Mouse (Mus musculus): ENCODE measurements around the gene 4930467E23Rik. TPM values are rescaled to one million over a fixed set of nuclear protein-coding genes. Genes with fewer than 3 reads are reported as not detected.
"Not testable (repeated sequence)": the region's sequence is repeated elsewhere in the genome, so short reads cannot be mapped to it uniquely, and the experiment has no call there.

The 4930467E23Rik gene
- polyA plus RNA-seq, 1 experiment from 2014 or later: not detected

DNA sequence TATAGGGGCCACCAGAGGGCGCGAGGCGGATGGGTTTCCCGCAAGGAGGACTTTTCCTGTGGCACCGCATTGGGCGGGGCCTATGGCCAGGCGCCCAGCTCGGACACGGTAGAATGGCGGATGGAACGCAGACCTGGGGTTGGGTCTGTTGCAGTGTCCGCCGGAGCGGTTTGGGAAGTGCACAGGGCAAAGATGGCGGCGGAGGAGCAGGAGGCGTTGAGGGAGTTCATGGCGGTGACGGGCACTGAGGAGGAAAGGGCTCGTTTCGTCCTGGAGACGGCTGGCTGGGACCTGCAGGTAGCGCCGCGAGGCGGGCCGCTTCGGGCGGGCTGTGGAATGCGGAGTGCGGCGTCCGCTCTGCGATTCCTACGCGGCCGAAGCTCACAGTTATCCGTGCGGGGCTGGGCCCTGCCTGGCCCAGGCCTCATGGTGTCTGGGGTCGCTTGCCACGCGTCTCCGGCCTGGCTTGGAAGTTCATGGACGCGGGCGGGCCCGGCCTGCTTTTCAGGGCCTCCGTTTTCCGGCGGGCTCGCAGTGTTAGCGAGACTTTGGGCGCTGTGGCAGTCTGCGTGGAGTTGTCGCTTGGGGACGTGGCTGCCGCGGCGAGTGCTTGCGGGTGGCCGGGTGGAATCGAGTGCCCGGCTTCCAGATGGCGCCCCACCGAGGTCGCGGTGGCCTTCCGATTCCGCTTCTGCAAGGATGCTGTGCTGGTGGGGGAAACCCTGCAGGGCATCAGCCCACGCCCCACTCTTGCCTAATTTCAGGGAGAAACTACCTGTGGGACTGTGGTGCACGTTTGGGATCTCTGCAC, 55.4 kb downstream of the 4930467E23Rik start:
- H3K4me2 ChIP-seq: peak overlapping the region; percentile 69
- H3K27ac ChIP-seq (ENCODE audit: poor library complexity, severe bottlenecking): peak overlapping the region; percentile 69
- H3K27me3 ChIP-seq (replicated peaks); H3K9me3 ChIP-seq (replicated peaks); H3K4me1 ChIP-seq (replicated peaks); H3K36me3 ChIP-seq: not testable (repeated sequence)
- peak overlapping the region; percentile 86 for H3K9ac ChIP-seq
- 8% methylated on average over 71 of the region's 71 CpGs for WGBS
- ATAC-seq (ENCODE audit: insufficient number of reproducible peaks, low FRiP score): peak; percentile 100
- H3K4me3 ChIP-seq: peak overlapping the region; percentile 63

GRCm38 (mm10) chr8:19792696-19793095, 63.3 kb downstream of the 4930467E23Rik start:
- not testable (repeated sequence) for H3K9me3 ChIP-seq (replicated peaks); H3K9ac ChIP-seq; H3K36me3 ChIP-seq; ATAC-seq (ENCODE audit: insufficient number of reproducible peaks, low FRiP score); H3K4me3 ChIP-seq; H3K4me2 ChIP-seq; H3K27ac ChIP-seq (ENCODE audit: poor library complexity, severe bottlenecking); H3K4me1 ChIP-seq (replicated peaks); H3K27me3 ChIP-seq (replicated peaks)
- 76% methylated on average over 7 of the region's 7 CpGs for WGBS

Other genes starting within 250 kb of the 4930467E23Rik start
- not detected in 2 replicates for gene Defb7, start 234.5 kb upstream of the 4930467E23Rik start, polyA plus RNA-seq (2016; fragmentation: Nextera tagmentation; extraction: Ambion mirVana)
- gene Gm31371, start 173.8 kb downstream of the 4930467E23Rik start, polyA plus RNA-seq (2016; fragmentation: Nextera tagmentation; extraction: Ambion mirVana): not detected in 2 replicates

All from heart, embryonic 12.5 days (tissue).